Mouse (Mus musculus) lung, adult 2 months (tissue): ENCODE data around the gene Epha3. TPM values are rescaled to one million over a fixed set of nuclear protein-coding genes. Genes with fewer than 3 reads are reported as not detected.

Experiments used
- DNase-seq: peaks from one replicate; pipeline ENCODE4 v3.0.0; 2022
- H3K4me1 ChIP-seq: fragments of 200-500 bp; 2 replicates; pipeline ENCODE4 v1.6.1; 2011; ENCODE audit warnings: low read length; ENCODE audit not compliant: control insufficient read depth, insufficient read depth
- H3K4me3 ChIP-seq: fragments of 200-500 bp; replicated peaks from 2 replicates; pipeline ENCODE3; 2011; ENCODE audit warnings: low read depth, mild to moderate bottlenecking, control low read depth, low read length; ENCODE audit errors: extremely low read depth
- CTCF ChIP-seq: fragments of 200-500 bp; IDR thresholded peaks from 2 replicates; pipeline ENCODE4 v1.5.1; 2011; ENCODE audit warnings: mild to moderate bottlenecking, low read length, control low read depth; ENCODE audit not compliant: insufficient read depth
- POLR2A ChIP-seq: fragments of 200-500 bp; IDR thresholded peaks from 2 replicates; pipeline ENCODE4 v1.6.1; 2011; ENCODE audit warnings: low read depth, mild to moderate bottlenecking, control low read depth, low read length, borderline replicate concordance; ENCODE audit errors: extremely low read depth
- WGBS: fragments of 180-500 bp; shearing (Covaris S2); methylation state at CpG from one replicate; pipeline ENCODE4 v1.1.7; 2018; 5-methylcytosine and 5-hydroxymethylcytosine counted together
- polyA plus RNA-seq: library from polyadenylated mRNA; depleted of rRNA; stranded (reverse); fragments of >200 nt; gene quantifications from 2 replicates; pipeline ENCODE4 v1.2.3, GENCODE M21; 2012; rRNA removed

Gene Epha3
- polyA plus RNA-seq = 3.3 and 5.4 TPM in 2 replicates

DNA sequence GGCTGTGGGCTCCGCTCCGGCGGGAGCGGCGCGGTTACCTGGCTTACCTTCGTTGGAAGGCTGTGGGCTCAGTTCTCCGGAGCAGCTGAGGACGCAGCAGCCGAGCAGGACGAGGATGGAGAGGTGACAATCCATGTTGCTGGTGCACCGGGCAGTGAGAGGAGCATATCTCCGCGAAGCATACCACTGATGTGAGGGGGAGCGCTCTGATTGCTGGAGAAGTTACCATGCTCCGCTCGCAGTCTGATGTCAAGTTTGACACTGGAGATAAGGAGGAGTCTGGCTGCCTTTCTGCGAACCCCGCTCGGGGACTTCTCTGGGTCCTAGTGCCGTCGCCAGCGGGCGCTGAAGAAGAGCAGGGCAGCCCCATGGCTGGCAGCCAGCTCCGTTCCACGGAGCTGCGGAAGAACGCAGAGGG is at the start of gene Epha3:
Epha3 (minus strand) TSS at position 263 of the 418 bp plus-strand sequence.
- 1% methylated on average over 28 of the region's 28 CpGs for WGBS
- TF ChIP-seq CTCF (no peak), POLR2A (no peak)
- peak; percentile 29 for DNase-seq
- peak within 1 kb of the TSS; percentile 80 for H3K4me3 ChIP-seq
- H3K4me1 ChIP-seq = no peaks in the 10 kb centered on the region

DNA sequence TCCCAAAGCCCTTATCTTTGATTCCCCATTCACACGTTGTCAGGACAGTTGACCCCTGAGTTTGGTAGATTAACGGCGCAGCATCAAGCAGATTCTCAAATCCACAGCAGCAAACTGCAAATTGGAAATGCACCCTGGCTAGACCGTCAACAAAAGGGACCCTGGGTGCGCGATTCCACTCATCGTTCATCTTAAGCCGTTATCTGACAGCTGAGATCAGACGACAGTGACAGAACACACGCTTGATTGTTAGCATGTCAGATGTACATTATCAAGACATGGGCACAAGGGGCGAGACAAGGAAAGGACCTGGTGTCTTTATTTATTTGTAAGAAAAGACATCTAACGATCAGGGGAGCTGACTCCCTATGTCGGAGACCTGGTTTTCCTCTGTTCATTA is 39.5 kb upstream of the Epha3 start:
- WGBS = 29% methylated on average over 13 of the region's 13 CpGs
- no peak for TF ChIP-seq CTCF
- TF ChIP-seq POLR2A = no peak
- no peak overlapping the region for H3K4me3 ChIP-seq

GRCm38 (mm10) chr16:63881190-63881589 is 17.2 kb upstream of the Epha3 start:
- WGBS = 84% methylated on average over 1 of the region's 1 CpGs
- H3K4me3 ChIP-seq = no peak overlapping the region
- no peak for DNase-seq
- no peaks in the 10 kb centered on the region for H3K4me1 ChIP-seq
- TF ChIP-seq CTCF = no peak
- TF ChIP-seq POLR2A = no peak

More for the DNA sequence above, 39.5 kb upstream of the Epha3 start:
- no peak for DNase-seq
- H3K4me1 ChIP-seq = no peaks in the 10 kb centered on the region

- WGBS = 10% methylated on average over 7 of the region's 7 CpGs
- no peak for DNase-seq
- TF ChIP-seq CTCF (peak; percentile 69), POLR2A (no peak)
- Histone ChIP-seq H3K4me3 (no peak overlapping the region), H3K4me1 (no peaks in the 10 kb centered on the region)
Measured at GRCm38 (mm10) chr16:63872313-63872712, 8.3 kb upstream of the Epha3 start.

DNA sequence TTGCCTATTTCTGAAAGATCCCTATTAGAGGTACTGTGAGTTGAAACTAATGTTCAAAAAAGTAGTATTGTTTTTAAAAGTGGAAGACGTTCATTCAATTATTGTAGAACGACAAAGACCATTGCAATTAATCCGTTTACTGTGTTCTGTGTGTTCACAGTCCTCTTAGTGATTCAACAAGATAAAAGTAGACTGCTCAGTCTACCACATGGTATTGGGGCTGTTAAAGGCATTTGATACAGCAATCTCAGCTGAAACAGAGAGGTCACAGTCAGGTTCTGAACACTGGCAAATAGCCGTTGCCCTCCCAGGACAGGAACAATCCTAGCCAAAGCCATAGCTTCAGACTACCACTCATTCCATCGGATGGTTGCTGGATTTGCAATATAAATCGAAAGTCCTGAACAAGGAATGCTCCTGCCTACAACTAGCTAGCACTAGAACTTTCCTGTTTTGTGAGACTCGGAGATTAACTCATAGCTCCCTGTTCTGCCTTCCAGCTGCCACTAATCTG is 545 bp upstream of the Epha3 start:
- TF ChIP-seq CTCF (no peak), POLR2A (no peak)
- H3K4me1 ChIP-seq = no peaks in the 10 kb centered on the region
- WGBS = 29% methylated on average over 7 of the region's 7 CpGs
- DNase-seq = no peak
- peak overlapping the region; percentile 80 for H3K4me3 ChIP-seq

DNA sequence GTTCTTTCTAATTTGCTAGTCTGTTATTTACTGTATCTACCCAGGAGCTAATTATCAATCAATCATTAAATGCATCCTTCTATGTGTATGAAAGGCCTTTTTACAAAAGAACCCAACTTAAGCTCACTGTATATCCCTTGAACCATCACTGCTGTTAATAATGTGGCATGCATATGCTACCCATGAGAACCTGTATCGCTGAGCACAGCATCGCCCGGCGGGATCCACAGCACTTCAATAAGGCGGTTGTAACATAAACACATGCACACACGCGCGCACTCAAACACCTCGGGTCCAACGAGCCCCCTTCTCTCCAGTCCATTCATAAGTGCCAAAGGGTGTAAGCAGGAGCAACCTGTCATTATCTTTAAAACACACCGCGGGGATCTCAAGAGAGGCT is 794 bp downstream of the Epha3 start:
- TF ChIP-seq POLR2A (no peak), CTCF (no peak)
- Histone ChIP-seq H3K4me3 (no peak overlapping the region), H3K4me1 (no peaks in the 10 kb centered on the region)
- 7% methylated on average over 12 of the region's 12 CpGs for WGBS
- DNase-seq = no peak

- H3K4me1 ChIP-seq = no peaks in the 10 kb centered on the region
- DNase-seq = no peak
- no peak for TF ChIP-seq CTCF
- no peak for TF ChIP-seq POLR2A
- 2% methylated on average over 11 of the region's 11 CpGs for WGBS
- H3K4me3 ChIP-seq = peak overlapping the region; percentile 1
Measured at GRCm38 (mm10) chr16:63857561-63857960, 6.4 kb downstream of the Epha3 start.

DNA sequence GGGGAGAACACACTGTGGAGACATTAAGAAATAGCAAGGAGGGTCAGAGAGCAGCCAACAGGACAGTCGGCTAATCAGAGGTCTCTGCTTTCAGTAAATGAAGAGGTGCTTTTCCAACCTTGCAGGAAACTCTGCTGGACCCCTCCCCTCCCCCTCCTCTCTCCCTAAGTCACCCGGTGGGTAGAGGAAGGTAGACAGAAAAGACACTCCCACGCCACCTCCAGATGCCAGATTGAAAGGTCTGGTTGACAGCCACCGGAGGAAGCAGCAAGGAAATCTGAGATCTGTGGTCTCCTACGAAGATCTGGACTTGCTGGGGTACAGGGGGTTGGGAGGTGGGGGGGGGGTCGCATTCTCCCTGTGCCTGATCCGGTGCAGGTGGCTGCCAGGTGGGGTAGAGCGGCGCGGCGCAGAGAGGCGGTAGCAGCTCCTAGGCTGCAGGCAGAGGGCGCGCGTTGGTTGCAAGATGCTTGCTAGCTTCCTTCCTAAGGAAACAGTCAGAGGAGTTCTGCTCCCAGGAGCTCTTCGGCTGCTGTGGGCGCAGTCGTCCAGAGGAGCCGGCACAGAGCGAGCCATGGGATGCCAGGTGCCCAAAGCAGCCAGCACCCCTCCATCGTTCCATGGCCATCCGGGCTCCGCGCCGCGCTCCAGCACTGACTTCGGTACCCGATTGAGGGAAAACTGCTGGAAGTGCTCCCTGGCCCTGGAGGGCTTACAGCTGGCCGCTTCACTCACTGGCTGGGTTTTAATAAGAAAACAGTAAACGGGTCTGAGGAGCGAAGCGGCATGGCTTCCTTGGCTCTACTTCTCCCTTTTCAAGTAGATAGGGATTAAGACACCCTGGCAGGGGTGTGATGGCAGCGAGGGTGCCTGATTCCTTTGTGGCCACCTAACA is 7.1 kb downstream of the Epha3 start:
- Histone ChIP-seq H3K4me3 (peak overlapping the region; percentile 9), H3K4me1 (no peaks in the 10 kb centered on the region)
- 4% methylated on average over 33 of the region's 33 CpGs for WGBS
- peak; percentile 35 for DNase-seq
- TF ChIP-seq POLR2A = no peak
- TF ChIP-seq CTCF = no peak

- TF ChIP-seq POLR2A (no peak), CTCF (no peak)
- DNase-seq = no peak
- no peak overlapping the region for H3K4me3 ChIP-seq
- 73% methylated on average over 3 of the region's 3 CpGs for WGBS
- no peaks in the 10 kb centered on the region for H3K4me1 ChIP-seq
Measured at GRCm38 (mm10) chr16:63850297-63850696, 13.7 kb downstream of the Epha3 start.

DNA sequence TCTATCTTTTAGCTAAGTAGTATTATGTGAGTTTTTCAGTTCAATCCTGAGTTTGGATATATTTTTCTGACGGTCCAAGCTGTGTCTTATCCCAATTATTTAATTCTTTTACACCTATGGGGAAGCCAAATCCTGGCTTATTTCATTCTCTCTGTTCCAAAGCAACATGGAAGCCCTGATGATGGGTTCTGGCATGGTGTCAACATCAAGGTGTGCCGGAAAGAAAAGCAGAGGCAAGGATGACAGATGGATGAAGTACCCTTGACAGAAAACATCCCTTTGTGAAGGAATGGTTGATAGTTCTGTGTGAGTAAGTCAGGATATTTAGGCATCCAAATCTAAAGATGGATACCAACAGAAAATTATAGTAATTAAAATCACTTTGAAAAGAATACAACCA is 21.1 kb downstream of the Epha3 start:
- no peaks in the 10 kb centered on the region for H3K4me1 ChIP-seq
- 71% methylated on average over 2 of the region's 2 CpGs for WGBS

More for the DNA sequence above, 21.1 kb downstream of the Epha3 start:
- TF ChIP-seq CTCF (no peak), POLR2A (no peak)
- H3K4me3 ChIP-seq = no peak overlapping the region
- no peak for DNase-seq
